Mouse (Mus musculus) heart, embryonic 12.5 days (tissue): Measurements from ENCODE around the gene Acot8. TPM values are rescaled to one million over a fixed set of nuclear protein-coding genes. Genes with fewer than 3 reads are reported as not detected.

Experiments used
- ATAC-seq: fragments of 200-750 bp; cut with Nextera tagmentation; 2 replicates; pipeline ENCODE4 v1.8.0; 2017; ENCODE audit warnings: moderate TSS enrichment, moderate library complexity; ENCODE audit not compliant: insufficient number of reproducible peaks, low FRiP score
- H3K27ac ChIP-seq: fragments of 300-500 bp; sonication (generic); 2 replicates; pipeline ENCODE4 v1.5.1; 2016; ENCODE audit warnings: mild to moderate bottlenecking, moderate library complexity; ENCODE audit not compliant: poor library complexity, severe bottlenecking
- H3K27me3 ChIP-seq: fragments of 300-500 bp; sonication (generic); replicated peaks from 2 replicates; pipeline ENCODE4 v1.6.1; 2016; ENCODE audit warnings: mild to moderate bottlenecking, moderate library complexity
- H3K36me3 ChIP-seq: fragments of 300-500 bp; sonication (generic); 2 replicates; pipeline ENCODE4 v1.6.1; 2016; ENCODE audit warnings: mild to moderate bottlenecking, moderate library complexity
- H3K4me1 ChIP-seq: fragments of 300-500 bp; sonication (generic); replicated peaks from 2 replicates; pipeline ENCODE4 v1.6.1; 2016; ENCODE audit warnings: mild to moderate bottlenecking
- H3K4me2 ChIP-seq: fragments of 300-500 bp; sonication (generic); 2 replicates; pipeline ENCODE4 v1.6.1; 2016; ENCODE audit warnings: mild to moderate bottlenecking, moderate library complexity
- H3K4me3 ChIP-seq: fragments of 300-500 bp; sonication (generic); 2 replicates; pipeline ENCODE4 v1.5.1; 2016; ENCODE audit warnings: mild to moderate bottlenecking
- H3K9ac ChIP-seq: fragments of 300-500 bp; sonication (generic); 2 replicates; pipeline ENCODE4 v1.6.1; 2016; ENCODE audit warnings: mild to moderate bottlenecking, moderate library complexity
- H3K9me3 ChIP-seq: fragments of 300-500 bp; sonication (generic); replicated peaks from 2 replicates; pipeline ENCODE4 v1.6.1; 2016; ENCODE audit warnings: mild to moderate bottlenecking, moderate library complexity
- WGBS: fragments of 180-500 bp; shearing (Covaris S2); methylation state at CpG from one replicate; pipeline ENCODE4 v1.1.7; 2016; 5-methylcytosine and 5-hydroxymethylcytosine counted together
- polyA plus RNA-seq: library from polyadenylated mRNA; unstranded; fragments of >200 nt; fragmentation: Nextera tagmentation; extraction: Ambion mirVana; gene quantifications from 2 replicates; pipeline ENCODE4 v1.2.1, GENCODE M21; 2016

The Acot8 gene
- polyA plus RNA-seq, 1 experiment from 2014 or later = 14.9 TPM

DNA sequence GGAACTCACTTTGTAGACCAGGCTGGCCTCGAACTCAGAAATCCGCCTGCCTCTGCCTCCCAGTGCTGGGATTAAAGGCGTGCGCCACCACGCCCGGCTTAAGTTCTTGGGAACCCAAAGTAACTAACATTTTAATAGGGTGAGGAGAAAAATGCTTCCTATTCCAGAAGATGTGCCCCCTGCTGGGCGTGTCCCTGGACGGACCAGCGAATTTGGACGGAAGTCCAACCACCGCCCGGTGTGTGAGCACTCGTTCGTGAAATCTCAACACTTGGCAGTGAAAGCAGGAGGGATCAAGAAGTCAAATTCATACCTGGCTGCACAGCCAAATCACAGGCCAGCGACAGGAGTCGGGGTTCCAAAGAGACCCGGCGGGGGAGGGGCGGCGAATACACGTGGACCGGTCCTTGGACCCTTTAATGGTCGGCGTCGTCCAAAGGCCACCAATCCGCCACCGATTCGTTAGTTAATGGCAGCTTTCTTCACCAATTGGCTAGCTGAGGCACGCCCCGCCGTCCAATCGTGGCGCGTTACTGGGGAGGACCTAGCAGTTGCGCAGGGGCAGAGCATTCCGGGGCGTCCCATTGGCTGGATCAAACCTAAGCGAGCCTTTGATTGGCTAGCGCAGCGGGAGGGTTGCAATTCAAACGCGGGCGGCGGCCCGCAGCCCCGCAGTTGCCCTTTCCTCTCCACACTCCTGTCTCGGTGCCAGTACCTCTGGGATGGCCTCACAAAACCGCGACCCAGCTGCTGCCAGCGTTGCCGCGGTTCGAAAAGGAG is 35.2 kb downstream of the Acot8 start, which contains the start of gene Ube2c:
Gene Ube2c, plus strand, starts transcription at position 641 of the 780 bp plus-strand sequence.
- Histone ChIP-seq H3K27me3 (no peaks in the 10 kb centered on the region), H3K9ac (peak within 1 kb of the TSS; percentile 85), H3K4me3 (peak within 1 kb of the TSS; percentile 88), H3K4me1 (peaks cover 35% of the 10 kb centered on the region), H3K36me3 (peaks cover 63% of the 10 kb centered on the region), H3K9me3 (no peaks in the 10 kb centered on the region), H3K27ac (peak within 1 kb of the TSS; percentile 61), H3K4me2 (peak within 1 kb of the TSS; percentile 95)
- WGBS = 2% methylated on average over 53 of the region's 53 CpGs
- ATAC-seq = peak; percentile 99

DNA sequence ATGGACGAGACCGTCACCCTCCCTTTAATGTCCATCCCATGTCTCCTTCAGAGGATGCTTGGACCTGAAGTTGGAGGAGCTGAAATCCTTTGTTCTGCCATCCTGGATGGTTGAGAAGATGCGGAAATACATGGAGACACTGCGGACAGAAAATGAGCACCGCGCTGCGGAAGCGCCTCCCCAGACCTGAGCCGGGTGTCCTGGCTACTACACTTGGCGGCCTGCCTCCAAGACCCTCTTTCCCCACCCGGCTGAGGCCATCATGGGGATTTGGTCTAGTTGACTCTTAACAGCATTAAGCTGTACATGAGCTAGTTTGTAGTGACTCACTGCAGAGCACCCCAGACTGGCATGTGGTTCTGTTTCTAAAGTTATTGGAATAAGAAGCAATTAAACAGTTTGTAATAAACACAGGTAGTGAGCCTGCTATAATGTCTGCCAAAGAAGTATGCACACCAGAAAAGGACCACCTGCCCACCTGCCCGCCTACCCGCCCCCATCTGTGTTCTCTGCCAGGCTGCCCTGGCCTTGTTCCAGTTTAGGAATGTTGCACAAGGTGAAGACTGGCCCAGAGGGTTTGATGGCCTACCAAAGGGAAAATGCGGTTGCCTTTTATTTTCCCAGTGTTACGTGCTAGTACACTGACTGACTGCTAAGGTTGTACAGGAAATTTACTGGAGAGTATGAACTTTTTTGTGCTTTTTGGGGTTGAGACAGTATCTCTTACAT is 36.7 kb downstream of the Acot8 start:
- Histone ChIP-seq H3K9me3 (no peaks in the 10 kb centered on the region), H3K27ac (peak overlapping the region; percentile 18; the same call in 1 of the 2 replicates), H3K4me3 (no peak overlapping the region), H3K4me1 (peaks cover 35% of the 10 kb centered on the region), H3K9ac (no peak overlapping the region), H3K36me3 (peaks cover 68% of the 10 kb centered on the region), H3K4me2 (no peak overlapping the region), H3K27me3 (no peaks in the 10 kb centered on the region)
- 91% methylated on average over 15 of the region's 15 CpGs for WGBS
- no peak for ATAC-seq

GRCm38 (mm10) chr2:164765841-164766240 is 38.8 kb downstream of the Acot8 start:
- H3K27me3 ChIP-seq = no peaks in the 10 kb centered on the region
- no peaks in the 10 kb centered on the region for H3K9me3 ChIP-seq
- WGBS = 75% methylated on average over 3 of the region's 3 CpGs
- ATAC-seq = no peak
- peaks cover 70% of the 10 kb centered on the region for H3K36me3 ChIP-seq
- H3K4me3 ChIP-seq = no peak overlapping the region
- H3K4me1 ChIP-seq = peaks cover 26% of the 10 kb centered on the region
- H3K9ac ChIP-seq = no peak overlapping the region
- H3K4me2 ChIP-seq = no peak overlapping the region
- H3K27ac ChIP-seq = 0 out of 2 replicates have a peak overlapping the region, but pooled peaks have one; percentile 8

DNA sequence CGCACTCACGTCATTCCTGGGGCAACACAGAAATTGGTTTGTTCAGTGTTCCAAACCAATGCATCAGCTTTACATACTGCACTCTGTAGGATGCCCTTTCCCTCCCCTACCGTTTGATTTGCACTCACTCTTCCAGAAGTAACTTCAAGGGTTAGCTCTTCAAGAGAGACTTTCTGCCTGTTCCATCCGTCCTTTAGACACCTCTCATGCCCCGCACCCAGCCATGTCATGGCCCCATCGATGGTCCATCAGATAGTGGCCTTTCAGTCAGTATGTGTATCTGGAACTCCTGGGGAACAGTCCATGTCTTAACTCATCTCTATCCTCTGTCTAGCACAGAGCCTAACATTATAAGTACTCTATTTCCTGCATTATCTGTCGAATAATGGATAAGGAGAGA is 42.1 kb downstream of the Acot8 start:
- Histone ChIP-seq H3K9ac (no peak overlapping the region), H3K36me3 (peaks cover 93% of the 10 kb centered on the region), H3K27ac (no peak overlapping the region), H3K4me3 (no peak overlapping the region), H3K4me2 (no peak overlapping the region), H3K27me3 (no peaks in the 10 kb centered on the region), H3K9me3 (no peaks in the 10 kb centered on the region), H3K4me1 (peaks cover 18% of the 10 kb centered on the region; the same call in 1 of the 2 replicates)
- ATAC-seq = no peak
- 82% methylated on average over 7 of the region's 7 CpGs for WGBS

DNA sequence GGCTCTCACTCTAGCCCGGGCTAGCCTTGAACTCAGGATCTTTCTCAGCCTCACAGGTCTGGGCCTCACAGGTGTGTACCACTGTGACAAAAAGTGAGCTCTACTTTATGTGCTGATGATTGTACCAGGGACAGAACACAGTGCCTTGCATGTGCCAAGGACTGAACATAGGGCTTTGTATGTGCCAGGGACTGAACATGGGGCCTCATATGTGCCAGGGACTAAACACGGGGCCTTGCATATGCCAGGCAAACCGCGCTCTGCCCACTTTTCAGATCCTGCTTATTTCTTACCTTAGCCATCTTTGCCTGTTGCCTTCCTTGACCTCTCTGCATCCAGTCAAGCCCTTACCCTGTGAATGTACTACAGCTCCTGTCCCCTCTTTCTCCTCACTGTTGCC is 42.7 kb downstream of the Acot8 start:
- Histone ChIP-seq H3K4me2 (no peak overlapping the region), H3K4me3 (no peak overlapping the region), H3K4me1 (peaks cover 18% of the 10 kb centered on the region; the same call in 1 of the 2 replicates), H3K9me3 (no peaks in the 10 kb centered on the region), H3K36me3 (peaks cover 93% of the 10 kb centered on the region), H3K9ac (no peak overlapping the region), H3K27ac (no peak overlapping the region), H3K27me3 (no peaks in the 10 kb centered on the region)
- ATAC-seq = no peak
- 91% methylated on average over 4 of the region's 4 CpGs for WGBS

- Histone ChIP-seq H3K9ac (no peak overlapping the region), H3K4me2 (no peak overlapping the region), H3K36me3 (peaks cover 93% of the 10 kb centered on the region), H3K9me3 (no peaks in the 10 kb centered on the region), H3K4me3 (no peak overlapping the region), H3K27ac (no peak overlapping the region), H3K4me1 (peaks cover 18% of the 10 kb centered on the region; the same call in 1 of the 2 replicates), H3K27me3 (no peaks in the 10 kb centered on the region)
- ATAC-seq = peak; percentile 75
- WGBS = 80% methylated on average over 2 of the region's 2 CpGs
These were observed 43.2 kb downstream of the Acot8 start for GRCm38 (mm10) chr2:164761502-164761901.

- Histone ChIP-seq H3K27ac (peak overlapping the region; percentile 36; the same call in 1 of the 2 replicates), H3K27me3 (no peaks in the 10 kb centered on the region), H3K9ac (no peak overlapping the region), H3K9me3 (no peaks in the 10 kb centered on the region), H3K4me2 (no peak overlapping the region), H3K4me1 (peaks cover 25% of the 10 kb centered on the region), H3K4me3 (no peak overlapping the region), H3K36me3 (peaks cover 93% of the 10 kb centered on the region)
- WGBS = 78% methylated on average over 4 of the region's 4 CpGs
- ATAC-seq = no peak
These were observed 44.4 kb downstream of the Acot8 start for GRCm38 (mm10) chr2:164760059-164760833.

DNA sequence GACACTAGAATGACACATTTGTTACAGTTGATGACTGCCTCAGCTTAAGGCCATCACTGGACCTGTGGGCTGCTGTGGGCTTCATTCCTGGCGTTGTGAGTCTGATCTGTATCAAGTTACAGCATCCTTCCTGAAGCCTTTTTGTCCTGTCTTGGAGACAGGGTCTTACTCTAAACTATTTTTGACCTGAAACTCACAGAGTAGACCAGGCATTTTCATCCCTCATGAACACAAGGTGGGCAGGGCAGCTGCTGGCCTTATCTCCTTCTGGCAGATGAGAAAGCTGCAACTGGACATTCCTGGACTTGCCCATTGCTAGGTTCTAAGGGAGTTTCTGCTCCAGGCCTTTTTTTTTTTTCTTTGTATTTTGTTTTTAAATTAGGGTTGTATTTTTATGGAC is 46.0 kb downstream of the Acot8 start:
- ATAC-seq = peak; percentile 72
- H3K9ac ChIP-seq = no peak overlapping the region
- H3K4me2 ChIP-seq = no peak overlapping the region
- peaks cover 99% of the 10 kb centered on the region for H3K36me3 ChIP-seq
- 53% methylated on average over 1 of the region's 1 CpGs for WGBS
- H3K27me3 ChIP-seq = no peaks in the 10 kb centered on the region
- no peaks in the 10 kb centered on the region for H3K9me3 ChIP-seq
- H3K4me1 ChIP-seq = peaks cover 38% of the 10 kb centered on the region
- H3K4me3 ChIP-seq = no peak overlapping the region
- no peak overlapping the region for H3K27ac ChIP-seq

DNA sequence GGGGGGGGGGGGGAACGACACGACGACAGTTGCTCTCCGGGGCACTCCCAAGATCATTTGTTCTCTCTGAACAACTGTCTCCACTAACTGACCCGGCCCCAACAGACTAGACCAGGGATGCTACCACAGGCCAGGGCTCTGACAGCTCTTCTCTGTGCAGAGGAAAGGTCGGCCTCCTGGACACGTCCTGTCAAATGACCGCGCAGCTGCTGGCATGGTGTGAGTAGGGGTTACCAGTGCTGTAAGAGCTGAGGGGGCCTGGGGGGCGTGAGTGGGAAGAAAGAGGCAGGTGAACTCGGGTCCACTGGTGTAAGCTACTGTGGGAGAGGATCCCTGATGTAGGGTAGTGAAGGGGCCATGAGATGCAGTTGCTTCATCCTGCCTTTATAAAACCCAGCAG is 46.8 kb downstream of the Acot8 start:
- Histone ChIP-seq H3K4me1 (peaks cover 40% of the 10 kb centered on the region), H3K27me3 (no peaks in the 10 kb centered on the region), H3K27ac (no peak overlapping the region), H3K4me2 (no peak overlapping the region), H3K9ac (no peak overlapping the region), H3K9me3 (no peaks in the 10 kb centered on the region), H3K36me3 (peaks cover 99% of the 10 kb centered on the region), H3K4me3 (no peak overlapping the region)
- WGBS = 90% methylated on average over 11 of the region's 11 CpGs
- no peak for ATAC-seq

- Histone ChIP-seq H3K4me2 (peak overlapping the region; percentile 31), H3K27me3 (no peaks in the 10 kb centered on the region), H3K36me3 (peaks cover 99% of the 10 kb centered on the region), H3K9me3 (no peaks in the 10 kb centered on the region), H3K9ac (peak overlapping the region; percentile 48; the same call in 1 of the 2 replicates), H3K4me1 (peaks cover 25% of the 10 kb centered on the region), H3K27ac (peak overlapping the region; percentile 94), H3K4me3 (no peak overlapping the region)
- peak; percentile 62; the same call in 1 of the 2 replicates for ATAC-seq
- WGBS = 56% methylated on average over 2 of the region's 2 CpGs
These were observed 49.9 kb downstream of the Acot8 start for GRCm38 (mm10) chr2:164754800-164755199.
